In genomic region chr11:3334711-3335316, GRCm38 (mm10) we compare ENCODE assay signal across 9 mouse cellular contexts. TPM values are rescaled to one million over a fixed set of nuclear protein-coding genes. Genes with fewer than 3 reads are reported as not detected.
DNase-seq lines count a peak whose midpoint lies in the region; ATAC-seq and TF ChIP-seq lines count a peak whose summit lies in the region.
"Had no signal": no experiment of that assay in that cellular context is flagged by ENCODE, and none has a peak within 500 bp of the region (broad histone marks: within the 10 kb centered on the region; RNA-seq: fewer than 3 reads in every experiment).

No protein-coding gene starts in this region.

- H3K4me2 ChIP-seq in lung, embryonic 14.5 days = no peak overlapping the region
- H3K4me2 ChIP-seq in intestine, postnatal 0 days (replicated peaks; ENCODE audit: low read depth) = no peak overlapping the region

- H3K4me3 ChIP-seq in lung, embryonic 14.5 days (ENCODE audit: low read depth, low read length) = no peak overlapping the region
- H3K4me3 ChIP-seq in brown adipose tissue, adult 24 weeks (ENCODE audit: insufficient read depth, low read depth, low read length) = no peak overlapping the region
- H3K4me3 ChIP-seq in thymus, adult 2 months (ENCODE audit: control insufficient read depth, insufficient read depth, low read length) = peak overlapping the region; percentile 42
- H3K4me3 ChIP-seq in intestine, postnatal 0 days (ENCODE audit: low read depth, low read length) = no peak overlapping the region

- ATAC-seq in cerebellum, adult (ENCODE audit: insufficient number of reproducible peaks, low FRiP score, low TSS enrichment) = no peak
- ATAC-seq in lung, embryonic 14.5 days (ENCODE audit: insufficient read depth) = no peak
- ATAC-seq in intestine, postnatal 0 days = no peak

- H3K27ac ChIP-seq in lung, embryonic 14.5 days (ENCODE audit: low read depth) = peak overlapping the region; percentile 1; the same call in 1 of the 2 replicates
- peak overlapping the region; percentile 25; the same call in 1 of the 2 replicates for H3K27ac ChIP-seq in brown adipose tissue, adult 24 weeks (replicated peaks; ENCODE audit: low read depth, low read length)
- H3K27ac ChIP-seq in thymus, adult 2 months (ENCODE audit: control insufficient read depth, insufficient read depth, low read length) = peak overlapping the region; percentile 94
- H3K27ac ChIP-seq in intestine, postnatal 0 days (ENCODE audit: low read depth, low read length) = no peak overlapping the region

- H3K9ac ChIP-seq in lung, embryonic 14.5 days = no peak overlapping the region
- H3K9ac ChIP-seq in intestine, postnatal 0 days (ENCODE audit: low read depth, low read length) = no peak overlapping the region

- no peaks in the 10 kb centered on the region for H3K27me3 ChIP-seq in lung, embryonic 14.5 days (ENCODE audit: insufficient read depth, low read length)
- no peaks in the 10 kb centered on the region for H3K27me3 ChIP-seq in thymus, adult 2 months (ENCODE audit: control insufficient read depth, insufficient read depth, low read length)
- no peaks in the 10 kb centered on the region for H3K27me3 ChIP-seq in intestine, postnatal 0 days (replicated peaks; ENCODE audit: control insufficient read depth, insufficient read depth, low read length)

- H3K36me3 ChIP-seq in lung, embryonic 14.5 days (ENCODE audit: insufficient read depth) = no peaks in the 10 kb centered on the region
- H3K36me3 ChIP-seq in thymus, adult 2 months (ENCODE audit: control insufficient read depth, insufficient read depth, low read length) = peaks cover 14% of the 10 kb centered on the region; the same call in 1 of the 2 replicates
- no peaks in the 10 kb centered on the region for H3K36me3 ChIP-seq in intestine, postnatal 0 days (ENCODE audit: control insufficient read depth, insufficient read depth)

- DNase-seq in cerebellum, adult 9-11 months = peak; percentile 53
- peak; percentile 48 for DNase-seq in lung, embryonic 14.5 days
- no peak for DNase-seq in lung, postnatal 4 days
- DNase-seq in thymus, adult 2 months = peak; percentile 66
- no peak for DNase-seq in adrenal gland, adult (ENCODE audit: inconsistent age in 2 of 2, low spot score in 1 of 2)
- DNase-seq: liver had no signal

- H3K4me1 ChIP-seq in lung, embryonic 14.5 days (ENCODE audit: insufficient read depth) = peaks cover 21% of the 10 kb centered on the region
- peaks cover 37% of the 10 kb centered on the region for H3K4me1 ChIP-seq in brown adipose tissue, adult 24 weeks (ENCODE audit: control insufficient read depth, insufficient read depth, insufficient read length, low read length)
- H3K4me1 ChIP-seq in thymus, adult 2 months (replicated peaks; ENCODE audit: control insufficient read depth, insufficient read depth, low read length) = peaks cover 61% of the 10 kb centered on the region
- H3K4me1 ChIP-seq in intestine, postnatal 0 days (replicated peaks; ENCODE audit: control insufficient read depth, insufficient read depth, low read length) = no peaks in the 10 kb centered on the region; the same call in 1 of the 2 replicates

- TF ChIP-seq CTCF in lung, embryonic 14.5 days (IDR thresholded peaks at IDR 0.05; ENCODE audit: low read depth) = no peak
- no peak for TF ChIP-seq CTCF in thymus, adult 2 months (IDR thresholded peaks at IDR 0.05; ENCODE audit: borderline replicate concordance, control insufficient read depth, extremely low read depth, insufficient read depth, low read length, poor library complexity)
- TF ChIP-seq CTCF in intestine, postnatal 0 days (IDR thresholded peaks at IDR 0.05; ENCODE audit: low read depth) = no peak

- WGBS in lung, embryonic 14.5 days = 20% methylated on average over 9 of the region's 9 CpGs
- WGBS in thymus, adult 2 months = 8% methylated on average over 9 of the region's 9 CpGs
- 50% methylated on average over 9 of the region's 9 CpGs for WGBS in intestine, postnatal 0 days

- H3K9me3 ChIP-seq in lung, embryonic 14.5 days (ENCODE audit: low read depth, low read length) = no peaks in the 10 kb centered on the region
- H3K9me3 ChIP-seq in intestine, postnatal 0 days (ENCODE audit: control insufficient read depth) = no peaks in the 10 kb centered on the region

- no peak for TF ChIP-seq POLR2A in thymus, adult 2 months (IDR thresholded peaks at IDR 0.05; ENCODE audit: control insufficient read depth, extremely low read depth, insufficient read depth, low read length, poor library complexity)

RNA-seq across cellular contexts. Expression of gene Pik3ip1, which starts 4.6 kb away (rescaled TPM):
- 6.4 and 8.5 TPM in 2 replicates for polyA plus RNA-seq in lung, embryonic 14.5 days (2014; fragmentation: Nextera tagmentation; extraction: Ambion mirVana)
- 1.4 and 3.8 TPM in 2 replicates for polyA plus RNA-seq in brown adipose tissue, adult 24 weeks (2012; ENCODE audit: insufficient read depth, insufficient read length, missing spikeins)
- polyA plus RNA-seq in thymus, adult 2 months (2012; rRNA removed) = 151 and 153 TPM in 2 replicates
- 6.5 and 6.8 TPM in 2 replicates for polyA plus RNA-seq in intestine, postnatal 0 days (2015; fragmentation: Nextera tagmentation; extraction: Ambion mirVana)

RNA-seq across cellular contexts. Expression of gene Patz1, which starts 46.1 kb away (rescaled TPM):
- 60.7 and 61.3 TPM in 2 replicates for polyA plus RNA-seq in lung, embryonic 14.5 days (2014; fragmentation: Nextera tagmentation; extraction: Ambion mirVana)
- 2.0 and 4.0 TPM in 2 replicates for polyA plus RNA-seq in brown adipose tissue, adult 24 weeks (2012; ENCODE audit: insufficient read depth, insufficient read length, missing spikeins)
- 216 and 243 TPM in 2 replicates for polyA plus RNA-seq in thymus, adult 2 months (2012; rRNA removed)
- polyA plus RNA-seq in intestine, postnatal 0 days (2015; fragmentation: Nextera tagmentation; extraction: Ambion mirVana) = 10.7 and 12.1 TPM in 2 replicates

Comparison
In these comparisons a context has a peak if more than half of its experiments do, and no peak if none do; other contexts are left out.
1. DNase-seq: peak in cerebellum, adult 9-11 months (single experiment), lung, embryonic 14.5 days (single experiment) and thymus, adult 2 months (single experiment); none in lung, postnatal 4 days (0 of 2) and adrenal gland, adult (0 of 2).
2. RNA of gene Pik3ip1, which starts 4.6 kb away (polyA plus RNA-seq): 151 to 153 TPM in thymus, adult 2 months; 6.4 to 8.5 TPM in lung, embryonic 14.5 days, 6.5 to 6.8 TPM in intestine, postnatal 0 days and 1.4 to 3.8 TPM in brown adipose tissue, adult 24 weeks; every median in the first group is over 10 times any median in the second.